Mouse (Mus musculus) common myeloid progenitor, adult 5-6 weeks (primary cell): ENCODE results near the gene Jmjd1c. TPM values are rescaled to one million over a fixed set of nuclear protein-coding genes. Genes with fewer than 3 reads are reported as not detected.
A peak's percentile ranks its signal among the peaks of the same experiment; 100 is the strongest.

Experiments
- ATAC-seq: replicated peaks from 2 replicates; pipeline ENCODE4 v1.8.0; 2016; ENCODE audit warnings: low read depth, mild to moderate bottlenecking, moderate TSS enrichment, inconsistent platforms; ENCODE audit not compliant: poor library complexity, severe bottlenecking
- total RNA-seq: library from RNA; stranded (forward); fragments of 200-1000, 187-1606 nt; gene quantifications from 2 replicates; pipeline ENCODE4 v1.2.3, GENCODE M21; 2017

The Jmjd1c gene
- total RNA-seq, 1 experiment from 2014 or later, result 162 TPM

- ATAC-seq, result no peak
These were observed 24.5 kb upstream of the Jmjd1c start for GRCm38 (mm10) chr10:67071389-67071788.

- peak; percentile 84 for ATAC-seq
These were observed 24.0 kb upstream of the Jmjd1c start for GRCm38 (mm10) chr10:67071884-67072283.

GRCm38 (mm10) chr10:67072600-67072999 is 23.3 kb upstream of the Jmjd1c start:
- no peak for ATAC-seq

- ATAC-seq, result no peak
These were observed 22.3 kb upstream of the Jmjd1c start for GRCm38 (mm10) chr10:67073577-67073976.

GRCm38 (mm10) chr10:67075931-67076878 is 19.7 kb upstream of the Jmjd1c start:
- ATAC-seq, result no peak

- no peak for ATAC-seq
These were observed 16.9 kb upstream of the Jmjd1c start for GRCm38 (mm10) chr10:67079030-67079429.

GRCm38 (mm10) chr10:67081206-67082007 is 14.5 kb upstream of the Jmjd1c start:
- ATAC-seq, result 0 out of 2 replicates have a peak, but pooled peaks have one; percentile 24

- ATAC-seq, result no peak
These were observed 13.4 kb upstream of the Jmjd1c start for GRCm38 (mm10) chr10:67082531-67082930.

- ATAC-seq, result no peak
These were observed 12.3 kb upstream of the Jmjd1c start for GRCm38 (mm10) chr10:67083446-67084166.

GRCm38 (mm10) chr10:67085124-67085523 is 10.8 kb upstream of the Jmjd1c start:
- no peak for ATAC-seq

GRCm38 (mm10) chr10:67085916-67086315 is 10.0 kb upstream of the Jmjd1c start:
- ATAC-seq, result no peak

- no peak for ATAC-seq
These were observed 8.3 kb upstream of the Jmjd1c start for GRCm38 (mm10) chr10:67087447-67088226.

GRCm38 (mm10) chr10:67090611-67091010 is 5.3 kb upstream of the Jmjd1c start:
- no peak for ATAC-seq

- peak; percentile 33; the same call in 1 of the 2 replicates for ATAC-seq
These were observed 1.0 kb upstream of the Jmjd1c start for GRCm38 (mm10) chr10:67094922-67095321.

- peak; percentile 26 for ATAC-seq
These were observed 904 bp downstream of the Jmjd1c start, which contains the start of gene Reep3 for GRCm38 (mm10) chr10:67096621-67097436. Reep3 (minus strand) TSS chr10:67096945.

GRCm38 (mm10) chr10:67097437-67098150 is 1.7 kb downstream of the Jmjd1c start:
- ATAC-seq, result no peak

GRCm38 (mm10) chr10:67098408-67099050 is 2.6 kb downstream of the Jmjd1c start:
- ATAC-seq, result peak; percentile 68
